Mouse (Mus musculus): Measurements from ENCODE around the gene Mzt1. TPM values are rescaled to one million over a fixed set of nuclear protein-coding genes. Genes with fewer than 3 reads are reported as not detected.

Gene Mzt1
- polyA plus RNA-seq, 1 experiment from 2014 or later, result 78.5 TPM

- Histone ChIP-seq H3K9me3 (no peaks in the 10 kb centered on the region), H3K4me2 (peak overlapping the region; percentile 50), H3K36me3 (no peaks in the 10 kb centered on the region), H3K27ac (replicated peaks) (peak overlapping the region; percentile 98), H3K27me3 (replicated peaks) (no peaks in the 10 kb centered on the region), H3K9ac (no peak overlapping the region), H3K4me1 (peaks cover 24% of the 10 kb centered on the region), H3K4me3 (no peak overlapping the region)
- 5% methylated on average over 2 of the region's 2 CpGs for WGBS
- ATAC-seq (ENCODE audit: extremely low read depth, insufficient number of reproducible peaks, low FRiP score, low TSS enrichment), result no peak
These were observed 35.0 kb downstream of the Mzt1 start for GRCm38 (mm10) chr14:99010920-99011313.

- Histone ChIP-seq H3K4me2 (peak overlapping the region; percentile 50), H3K9me3 (no peaks in the 10 kb centered on the region), H3K9ac (peak overlapping the region; percentile 61; the same call in 1 of the 2 replicates), H3K27me3 (replicated peaks) (no peaks in the 10 kb centered on the region), H3K36me3 (no peaks in the 10 kb centered on the region), H3K27ac (replicated peaks) (peak overlapping the region; percentile 98), H3K4me1 (peaks cover 24% of the 10 kb centered on the region), H3K4me3 (no peak overlapping the region)
- 17% methylated on average over 8 of the region's 8 CpGs for WGBS
- ATAC-seq (ENCODE audit: extremely low read depth, insufficient number of reproducible peaks, low FRiP score, low TSS enrichment), result peak; percentile 42; the same call in 1 of the 2 replicates
These were observed 35.6 kb downstream of the Mzt1 start for GRCm38 (mm10) chr14:99010224-99010919.

GRCm38 (mm10) chr14:98994218-98994617 is 51.7 kb downstream of the Mzt1 start, which contains the start of gene Rpl36a-ps1:
Gene Rpl36a-ps1 (minus strand): TSS chr14:98994318.
- Histone ChIP-seq H3K9me3 (peaks cover 7% of the 10 kb centered on the region; the same call in 1 of the 2 replicates), H3K27ac (replicated peaks) (no peak within 1 kb of the TSS), H3K27me3 (replicated peaks) (no peaks in the 10 kb centered on the region), H3K4me2 (no peak within 1 kb of the TSS), H3K9ac (no peak within 1 kb of the TSS), H3K4me3 (no peak within 1 kb of the TSS), H3K4me1 (0 out of 2 replicates have a peak, but pooled peaks cover 6% of the 10 kb centered on the region), H3K36me3 (no peaks in the 10 kb centered on the region)
- 91% methylated on average over 7 of the region's 7 CpGs for WGBS
- no peak for ATAC-seq (ENCODE audit: extremely low read depth, insufficient number of reproducible peaks, low FRiP score, low TSS enrichment)

GRCm38 (mm10) chr14:98992482-98992881 is 53.5 kb downstream of the Mzt1 start:
- Histone ChIP-seq H3K9ac (no peak overlapping the region), H3K36me3 (no peaks in the 10 kb centered on the region), H3K9me3 (peaks cover 7% of the 10 kb centered on the region; the same call in 1 of the 2 replicates), H3K27ac (replicated peaks) (no peak overlapping the region), H3K27me3 (replicated peaks) (no peaks in the 10 kb centered on the region), H3K4me2 (no peak overlapping the region), H3K4me1 (0 out of 2 replicates have a peak, but pooled peaks cover 6% of the 10 kb centered on the region), H3K4me3 (no peak overlapping the region)
- 80% methylated on average over 2 of the region's 2 CpGs for WGBS
- no peak for ATAC-seq (ENCODE audit: extremely low read depth, insufficient number of reproducible peaks, low FRiP score, low TSS enrichment)

GRCm38 (mm10) chr14:98990636-98991035 is 55.3 kb downstream of the Mzt1 start:
- H3K36me3 ChIP-seq, result no peaks in the 10 kb centered on the region
- H3K4me1 ChIP-seq, result 0 out of 2 replicates have a peak, but pooled peaks cover 6% of the 10 kb centered on the region
- no peaks in the 10 kb centered on the region for H3K9me3 ChIP-seq
- H3K4me3 ChIP-seq, result no peak overlapping the region
- no peak for ATAC-seq (ENCODE audit: extremely low read depth, insufficient number of reproducible peaks, low FRiP score, low TSS enrichment)
- H3K27me3 ChIP-seq (replicated peaks), result no peaks in the 10 kb centered on the region
- no peak overlapping the region for H3K9ac ChIP-seq
- no peak overlapping the region for H3K4me2 ChIP-seq
- no peak overlapping the region for H3K27ac ChIP-seq (replicated peaks)
- WGBS, result 53% methylated on average over 3 of the region's 3 CpGs

GRCm38 (mm10) chr14:98989818-98990217 is 56.1 kb downstream of the Mzt1 start:
- H3K4me1 ChIP-seq, result 0 out of 2 replicates have a peak, but pooled peaks cover 6% of the 10 kb centered on the region
- H3K9ac ChIP-seq, result no peak overlapping the region
- no peaks in the 10 kb centered on the region for H3K27me3 ChIP-seq (replicated peaks)
- no peak overlapping the region for H3K4me3 ChIP-seq
- no peaks in the 10 kb centered on the region for H3K36me3 ChIP-seq
- no peak overlapping the region for H3K4me2 ChIP-seq
- no peak for ATAC-seq (ENCODE audit: extremely low read depth, insufficient number of reproducible peaks, low FRiP score, low TSS enrichment)
- H3K27ac ChIP-seq (replicated peaks), result no peak overlapping the region
- no peaks in the 10 kb centered on the region for H3K9me3 ChIP-seq
- 32% methylated on average over 3 of the region's 3 CpGs for WGBS

Other genes starting within 250 kb of the Mzt1 start
- 0.83 and 0.94 TPM in 2 replicates for gene Rpl36a-ps1, start 51.8 kb downstream of the Mzt1 start, polyA plus RNA-seq (2015; fragmentation: Nextera tagmentation; extraction: Ambion mirVana)
- 40.9 and 44.2 TPM in 2 replicates for gene Bora, start 88 bp upstream of the Mzt1 start, polyA plus RNA-seq (2015; fragmentation: Nextera tagmentation; extraction: Ambion mirVana)
- gene Pibf1, start 53.3 kb upstream of the Mzt1 start, polyA plus RNA-seq (2015; fragmentation: Nextera tagmentation; extraction: Ambion mirVana), result 12.9 and 13.3 TPM in 2 replicates
- gene Dis3, start 53.6 kb upstream of the Mzt1 start, polyA plus RNA-seq (2015; fragmentation: Nextera tagmentation; extraction: Ambion mirVana), result 21.2 and 22.4 TPM in 2 replicates

Measured in heart, embryonic 13.5 days (tissue).